Mouse (Mus musculus) kidney, adult 2 months (tissue): ENCODE measurements at regions not wholly inside any gene's neighbourhood (a gene's known extent, or its start where the extent isn't known, plus 50 kb on each side); places are given as distances from the start of the nearest gene placed in this dataset.

Experiments
- CTCF ChIP-seq: fragments of 200-500 bp; conservative IDR thresholded peaks from 2 replicates; pipeline ENCODE4 v1.5.1; 2011; ENCODE audit warnings: low read depth, mild to moderate bottlenecking, control low read depth, low read length, moderate library complexity, mixed read lengths; ENCODE audit not compliant: insufficient read depth, insufficient read length
- POLR2A ChIP-seq: fragments of 200-500 bp; IDR thresholded peaks from one replicate; pipeline ENCODE4 v1.6.1; 2011; ENCODE audit warnings: low read depth, low read length, control low read depth

GRCm38 (mm10) chr3:102276758-102277157 lies 72.3 kb upstream of the Vangl1 start:
- TF ChIP-seq POLR2A (no peak), CTCF (no peak)
